Mouse (Mus musculus): Measurements from ENCODE around the gene Tanc2.
A peak's percentile ranks its signal among the peaks of the same experiment; 100 is the strongest.

Gene Tanc2

GRCm38 (mm10) chr11:105952911-105953386, 363.2 kb downstream of the Tanc2 start, which contains the start of gene Cyb561:
Cyb561 (minus strand) TSS chr11:105953336.
- no peak for DNase-seq (ENCODE audit: low spot score in 2 of 2)

GRCm38 (mm10) chr11:105953402-105953801, 363.6 kb downstream of the Tanc2 start:
- DNase-seq (ENCODE audit: low spot score in 2 of 2) = no peak

GRCm38 (mm10) chr11:105955815-105956430, 366.1 kb downstream of the Tanc2 start:
- DNase-seq (ENCODE audit: low spot score in 2 of 2) = no peak

- no peak for DNase-seq (ENCODE audit: low spot score in 2 of 2)
Observed at GRCm38 (mm10) chr11:105957501-105957900, 367.7 kb downstream of the Tanc2 start.

GRCm38 (mm10) chr11:105958566-105958965, 368.8 kb downstream of the Tanc2 start:
- no peak for DNase-seq (ENCODE audit: low spot score in 2 of 2)

GRCm38 (mm10) chr11:105959355-105959754, 369.6 kb downstream of the Tanc2 start:
- DNase-seq (ENCODE audit: low spot score in 2 of 2) = peak in 1 of 2 experiments; percentile 58

GRCm38 (mm10) chr11:105964691-105965090, 374.9 kb downstream of the Tanc2 start:
- DNase-seq (ENCODE audit: low spot score in 2 of 2) = no peak

GRCm38 (mm10) chr11:105966288-105966687, 376.5 kb downstream of the Tanc2 start:
- no peak for DNase-seq (ENCODE audit: low spot score in 2 of 2)

- DNase-seq (ENCODE audit: low spot score in 2 of 2) = peak in 1 of 2 experiments; percentile 32
Observed at GRCm38 (mm10) chr11:105967741-105968574, 378.2 kb downstream of the Tanc2 start, which contains the start of gene Ace. Ace (plus strand) TSS chr11:105967945.

GRCm38 (mm10) chr11:105968948-105969347, 379.2 kb downstream of the Tanc2 start:
- DNase-seq (ENCODE audit: low spot score in 2 of 2) = no peak

- no peak for DNase-seq (ENCODE audit: low spot score in 2 of 2)
Observed at GRCm38 (mm10) chr11:105969516-105969915, 379.7 kb downstream of the Tanc2 start.

GRCm38 (mm10) chr11:105974593-105974992, 384.8 kb downstream of the Tanc2 start:
- no peak for DNase-seq (ENCODE audit: low spot score in 2 of 2)

- DNase-seq (ENCODE audit: low spot score in 2 of 2) = no peak
Observed at GRCm38 (mm10) chr11:105975050-105975449, 385.3 kb downstream of the Tanc2 start.

GRCm38 (mm10) chr11:105975636-105976035, 385.9 kb downstream of the Tanc2 start:
- no peak for DNase-seq (ENCODE audit: low spot score in 2 of 2)

GRCm38 (mm10) chr11:105978232-105978631, 388.4 kb downstream of the Tanc2 start:
- no peak for DNase-seq (ENCODE audit: low spot score in 2 of 2)

GRCm38 (mm10) chr11:105978634-105979033, 388.8 kb downstream of the Tanc2 start:
- no peak for DNase-seq (ENCODE audit: low spot score in 2 of 2)
